Mouse (Mus musculus) gastrocnemius, adult 8-10 months (tissue): ENCODE measurements around the gene Ttc17. TPM values are rescaled to one million over a fixed set of nuclear protein-coding genes. Genes with fewer than 3 reads are reported as not detected.
"Not testable (repeated sequence)": the region's sequence is repeated elsewhere in the genome, so short reads cannot be mapped to it uniquely, and the experiment has no call there.

Experiments used
- DNase-seq, 2 experiments: peaks; one replicate each; pipeline ENCODE4 v3.0.0; 2022; ENCODE audit warnings: low spot score in 2 of 2
- total RNA-seq, 4 experiments: library from RNA; stranded (reverse); gene quantifications; 2 replicates each; pipeline ENCODE4 v1.2.4; 2022

Ttc17 gene
- total RNA-seq: 10 to 100 TPM; 22.5 to 24.5 (median 23.8) TPM

DNA sequence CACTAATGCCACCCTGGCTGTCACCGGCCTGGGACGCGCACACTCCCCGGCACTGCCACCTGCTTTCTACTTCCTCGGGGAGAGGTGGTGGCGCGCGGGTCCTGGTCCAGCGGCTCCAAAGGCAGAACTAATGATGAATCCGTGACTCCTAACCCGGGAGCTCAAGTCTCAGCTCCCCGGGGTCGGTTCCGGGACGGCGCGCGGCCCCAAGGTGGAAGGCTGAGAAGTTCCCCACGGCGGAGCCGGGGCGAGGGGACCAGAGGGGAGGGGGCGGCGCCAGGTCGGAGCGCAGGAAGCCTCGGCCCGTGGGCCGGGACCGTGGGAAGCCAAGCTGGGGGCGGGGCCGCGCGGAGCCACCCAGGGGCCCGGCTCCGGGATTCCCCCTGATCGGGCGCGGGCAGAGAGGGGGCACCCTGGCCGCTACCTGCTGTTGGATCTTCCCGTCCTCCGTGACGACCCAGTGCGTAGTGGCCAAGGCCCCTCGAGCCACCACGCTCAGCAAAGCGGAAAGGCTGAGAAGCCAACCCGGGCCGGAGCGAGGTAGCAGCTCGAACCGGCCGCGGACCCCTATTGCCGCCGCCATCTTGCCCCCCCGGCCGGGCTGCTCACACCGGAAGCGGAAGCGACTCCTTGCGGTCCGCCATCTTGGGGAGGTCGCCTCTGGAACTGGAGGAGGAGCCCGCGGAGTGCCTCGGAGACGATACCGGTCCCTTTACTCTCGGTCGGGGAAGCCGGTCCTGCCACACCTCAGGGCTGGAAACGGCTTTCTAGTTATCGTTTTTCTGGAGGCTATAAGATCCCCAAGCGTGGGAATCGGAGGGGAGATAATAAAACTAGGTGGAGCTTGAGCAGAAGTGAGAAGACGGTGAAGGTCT lies at the start of gene Ttc17:
Gene Ttc17, minus strand, starts transcription at position 607 of the 875 bp plus-strand sequence.
- DNase-seq: peak; percentile 66 to 76

DNA sequence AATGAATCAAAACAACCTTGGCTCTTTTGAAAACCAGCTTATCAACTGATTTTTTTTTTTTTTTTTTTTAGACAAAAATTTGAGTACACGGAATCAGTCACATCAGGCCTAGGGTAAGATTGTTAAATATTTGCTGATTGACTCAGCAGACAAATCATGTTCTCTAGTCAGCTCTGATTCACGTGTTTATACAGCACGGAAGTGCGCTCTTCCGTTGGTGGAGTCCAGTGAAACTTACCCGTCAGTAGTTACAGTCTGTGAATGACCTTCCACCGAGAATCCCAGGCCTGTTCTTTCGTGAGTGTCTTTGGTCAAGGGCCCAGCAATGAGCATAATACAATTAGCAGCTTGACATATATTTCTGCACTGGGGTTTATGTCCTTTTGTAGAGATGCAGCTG lies 43.2 kb upstream of the Ttc17 start:
- no peak for DNase-seq

DNA sequence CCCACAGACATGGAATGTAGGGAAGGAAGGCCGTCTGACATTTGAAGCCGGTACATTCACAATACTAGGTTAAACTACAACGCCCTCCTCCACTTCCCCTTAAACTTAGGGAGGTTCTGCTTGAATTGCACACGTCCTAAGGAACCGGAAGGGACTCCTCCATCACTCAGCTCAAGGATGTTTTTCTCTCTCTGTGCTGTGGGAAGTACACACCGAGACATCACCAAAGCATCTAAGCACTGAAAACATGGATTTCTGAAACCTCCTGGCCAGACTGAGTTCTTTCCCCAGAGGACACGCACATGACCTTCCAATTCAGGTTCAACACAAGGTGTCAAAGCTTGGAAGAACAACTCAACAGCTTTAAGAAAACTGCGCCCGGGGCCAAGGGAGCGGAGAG lies 30.5 kb upstream of the Ttc17 start:
- DNase-seq: no peak

DNA sequence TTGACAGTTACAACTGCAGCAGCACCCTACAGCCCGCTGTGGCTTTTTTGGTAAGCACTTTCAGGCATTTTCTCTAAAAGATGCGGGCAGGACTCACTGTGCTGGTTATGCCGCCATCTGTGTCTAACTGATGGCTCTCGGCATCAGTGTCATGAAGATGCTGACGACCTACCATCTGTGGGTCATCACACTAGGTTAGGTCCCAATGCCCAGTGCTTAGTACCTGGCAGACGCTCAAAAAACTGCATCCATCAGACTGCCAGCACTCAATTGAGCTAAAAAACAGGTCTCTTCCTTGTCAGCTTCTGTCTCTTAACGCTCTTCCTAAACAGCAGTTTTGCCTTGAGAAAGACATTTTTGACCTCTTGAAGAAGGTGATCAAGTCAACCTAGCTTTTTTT lies 29.0 kb upstream of the Ttc17 start:
- DNase-seq: no peak

DNA sequence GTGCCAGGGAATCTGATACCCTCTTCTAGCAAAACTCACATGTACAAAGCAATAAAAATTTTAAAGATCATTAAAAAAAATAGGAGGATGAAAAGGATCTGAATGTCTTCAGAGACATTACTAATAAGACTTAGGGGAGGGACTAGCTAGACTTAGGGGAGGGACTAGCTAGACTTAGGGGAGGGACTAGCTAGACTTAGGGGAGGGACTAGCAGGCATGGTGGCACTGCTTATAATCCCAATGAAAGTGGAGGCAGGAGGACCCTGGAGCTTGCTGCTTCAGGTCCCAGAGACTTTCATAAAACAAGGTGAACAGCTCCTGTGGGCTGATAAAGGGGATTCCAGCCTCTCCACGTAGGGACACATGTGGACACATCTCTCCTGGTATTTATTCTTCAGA lies 28.3 kb upstream of the Ttc17 start:
- no peak for DNase-seq

DNA sequence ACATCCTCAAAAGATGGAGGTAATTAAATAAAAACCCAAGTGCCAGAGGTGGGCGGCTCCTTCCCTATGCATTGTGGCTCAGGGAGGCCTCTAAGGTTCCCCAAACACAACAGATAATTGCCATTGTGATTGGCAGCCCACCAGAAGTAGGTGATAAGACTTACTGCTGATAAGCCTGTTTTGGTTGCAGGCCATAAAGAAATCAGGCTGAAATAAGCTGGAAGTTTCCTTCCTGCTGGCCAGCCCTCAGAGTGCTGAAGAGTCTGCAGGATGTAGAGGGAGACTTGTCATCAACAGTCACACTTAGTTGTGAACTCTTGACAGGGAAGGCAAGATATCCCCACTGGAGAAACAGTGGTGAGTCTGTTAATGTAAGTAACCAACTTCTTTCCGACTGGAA lies 25.7 kb upstream of the Ttc17 start:
- no peak for DNase-seq

DNA sequence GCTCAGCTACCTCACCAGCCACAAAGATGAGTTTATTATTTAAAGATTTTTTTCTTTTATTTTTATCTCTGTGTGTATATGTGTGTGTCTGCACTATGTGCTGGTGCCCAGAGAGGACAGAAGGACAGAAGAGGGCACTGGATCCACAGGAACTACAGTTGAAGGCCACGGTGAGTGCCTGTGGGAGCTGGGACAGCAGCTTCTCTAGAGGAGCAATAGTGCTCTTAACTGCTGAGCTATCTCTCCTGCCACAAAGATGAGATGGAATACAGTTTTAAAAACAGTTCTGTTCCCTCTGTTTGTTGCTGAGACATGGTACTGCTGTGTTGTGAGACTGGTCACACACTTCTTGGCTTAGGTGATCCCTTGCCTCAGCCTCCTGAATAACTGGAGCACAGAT lies 22.0 kb upstream of the Ttc17 start:
- no peak for DNase-seq

DNA sequence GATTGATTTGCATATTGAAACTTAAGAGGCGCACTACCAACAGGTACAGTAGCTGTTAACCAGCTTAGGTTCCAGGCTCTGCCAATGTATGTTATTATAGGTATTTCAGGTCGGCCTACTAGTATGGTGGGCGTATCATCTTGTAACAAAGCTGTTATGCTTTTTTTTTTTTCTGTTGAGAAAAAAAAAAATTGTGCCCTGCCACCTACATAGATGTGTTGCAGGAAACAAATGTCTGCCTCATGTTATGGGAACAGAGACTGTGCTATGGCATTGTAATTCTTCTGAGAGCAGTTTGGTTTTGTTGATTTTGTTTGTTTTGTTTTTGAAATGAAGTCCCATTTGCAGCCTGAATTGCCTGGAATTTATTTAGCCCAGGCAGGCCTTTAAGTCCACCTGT lies 952 bp upstream of the Ttc17 start:
- no peak for DNase-seq

DNA sequence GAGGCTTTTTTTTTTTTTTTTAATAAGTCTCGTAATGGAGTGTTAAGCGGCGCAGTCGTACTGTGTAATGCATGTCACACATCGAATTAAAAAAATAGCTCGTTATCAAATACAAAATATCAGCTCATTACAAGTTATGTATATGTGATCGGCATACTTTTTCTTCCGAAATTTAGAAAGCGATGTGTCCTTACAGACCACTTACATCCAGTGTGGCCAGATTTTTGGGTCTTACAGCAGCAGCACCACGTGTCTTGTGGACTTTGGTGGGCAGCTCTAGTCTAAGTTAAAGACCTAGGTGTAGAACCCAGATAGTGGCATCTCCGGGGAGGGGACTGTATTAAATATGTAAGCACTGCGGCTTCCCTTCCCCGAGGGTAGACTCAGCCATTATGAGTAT lies 532 bp upstream of the Ttc17 start:
- no peak for DNase-seq

DNA sequence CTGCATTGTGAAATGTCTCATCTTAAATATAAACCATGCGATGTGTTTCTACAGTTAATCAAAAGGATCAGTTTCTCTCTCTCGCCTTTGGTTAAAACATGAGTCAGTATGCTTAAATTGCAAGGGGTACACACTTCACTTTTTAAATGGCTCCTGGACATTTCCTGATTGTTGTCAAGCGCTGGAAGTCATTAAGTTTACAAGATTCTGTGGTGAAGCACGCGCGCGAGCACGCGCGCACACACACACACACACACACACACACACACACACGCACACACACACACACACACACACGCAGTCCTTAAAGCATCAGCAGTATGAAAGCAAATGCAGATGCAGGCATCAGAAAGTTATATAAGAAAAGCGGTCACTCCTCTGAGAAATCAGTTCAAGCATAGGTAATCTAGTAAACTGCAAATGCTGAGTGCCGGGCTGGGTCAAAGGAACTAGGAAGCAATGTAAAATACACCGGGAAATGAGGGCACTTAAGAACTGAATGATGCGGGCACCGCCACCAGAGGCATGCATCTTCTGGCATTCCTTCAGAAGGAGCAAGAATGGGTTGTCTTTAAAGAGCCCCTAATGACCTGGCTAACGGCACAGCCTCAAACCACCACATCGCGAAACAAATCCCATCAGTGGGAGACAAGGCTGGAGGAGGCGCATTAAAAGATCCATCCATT lies 949 bp downstream of the Ttc17 start:
- no peak for DNase-seq

DNA sequence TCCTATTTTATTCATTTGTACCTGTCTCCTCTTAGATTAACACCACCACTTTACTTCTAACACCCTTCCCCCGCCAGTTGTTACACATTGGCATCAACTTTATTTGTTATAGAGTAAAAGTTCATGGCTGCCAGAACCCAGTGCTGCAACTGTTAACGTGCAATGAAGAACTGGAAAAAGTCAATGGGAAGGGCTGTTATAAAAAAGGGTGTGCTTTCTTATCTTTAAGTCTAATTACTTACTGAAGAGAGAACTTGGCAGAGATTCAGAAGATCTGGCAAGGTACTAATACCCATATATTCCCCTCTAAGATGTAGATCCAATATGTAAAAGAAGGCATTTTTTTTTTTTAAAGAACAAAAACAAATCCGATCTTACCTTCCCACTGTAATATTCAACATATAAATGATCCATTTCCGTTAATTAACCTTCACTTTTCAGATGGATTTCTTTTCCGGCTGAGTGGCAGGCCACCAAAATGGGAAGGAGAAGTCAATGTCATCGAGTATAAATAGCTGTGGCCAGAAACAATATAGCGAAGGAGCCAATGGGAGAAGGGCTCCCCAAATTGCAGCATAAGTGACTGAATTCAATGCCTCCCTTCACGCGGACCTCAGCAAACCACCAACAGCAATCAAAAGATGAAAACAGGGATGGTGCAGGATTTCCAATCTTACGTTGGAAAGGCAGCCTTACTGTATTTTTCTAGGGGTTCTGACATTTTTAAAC lies 1.8 kb downstream of the Ttc17 start:
- DNase-seq: no peak

DNA sequence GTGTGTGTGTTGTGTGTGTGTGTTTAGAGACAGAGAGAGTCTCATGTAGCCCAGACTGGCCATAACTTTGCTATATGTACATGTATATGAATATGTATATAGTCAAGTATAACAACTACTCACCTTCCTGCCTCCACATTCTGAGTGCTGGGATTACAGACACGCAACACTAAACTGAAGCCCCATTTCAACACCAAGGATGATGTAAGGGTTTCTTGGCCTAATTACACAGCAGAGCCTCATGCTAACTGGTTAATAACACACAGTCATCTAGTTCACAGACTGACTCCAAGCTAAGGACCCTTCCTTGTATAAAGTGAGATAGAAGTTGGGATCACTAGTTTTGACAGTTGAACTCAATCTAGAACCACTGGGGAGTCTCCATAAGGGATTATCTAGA lies 3.9 kb downstream of the Ttc17 start:
- DNase-seq: no peak

DNA sequence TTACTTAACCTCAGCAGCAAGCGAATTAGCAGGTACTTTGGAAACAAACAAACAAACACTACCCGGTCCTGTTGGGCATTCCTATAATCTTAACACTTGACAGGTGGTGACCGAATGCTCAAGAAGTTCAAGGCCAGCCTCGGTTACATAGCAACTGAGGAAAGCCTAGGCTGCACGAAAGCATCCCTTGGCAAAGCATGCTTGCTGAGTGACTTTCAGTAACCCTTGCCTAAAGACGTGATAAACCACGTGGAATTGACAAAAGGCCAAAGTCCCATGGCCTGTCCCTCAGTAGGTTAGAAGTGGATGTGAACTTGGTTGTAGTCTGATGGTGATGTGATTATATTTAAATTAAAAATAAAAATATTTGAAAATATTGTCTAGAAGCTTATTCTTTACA lies 4.4 kb downstream of the Ttc17 start:
- DNase-seq: no peak

DNA sequence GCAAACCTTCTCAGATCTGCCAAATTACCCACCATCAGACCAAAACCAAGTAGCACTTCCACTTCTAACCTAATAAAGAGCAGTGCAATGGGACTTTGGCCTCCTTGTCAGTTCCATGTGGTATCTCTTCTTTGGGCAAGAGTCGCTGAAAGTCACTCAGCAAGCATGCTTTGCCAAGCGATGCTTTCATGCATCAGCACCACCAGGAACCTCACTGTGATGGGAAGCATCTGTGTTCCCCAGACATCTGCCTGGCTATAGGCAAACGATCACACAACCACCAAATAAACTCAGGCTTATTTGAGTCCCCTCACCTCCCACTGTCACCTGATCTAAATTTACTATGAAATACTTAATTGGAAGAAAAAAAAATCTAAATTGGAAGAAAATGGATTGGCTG lies 5.5 kb downstream of the Ttc17 start:
- DNase-seq: no peak

DNA sequence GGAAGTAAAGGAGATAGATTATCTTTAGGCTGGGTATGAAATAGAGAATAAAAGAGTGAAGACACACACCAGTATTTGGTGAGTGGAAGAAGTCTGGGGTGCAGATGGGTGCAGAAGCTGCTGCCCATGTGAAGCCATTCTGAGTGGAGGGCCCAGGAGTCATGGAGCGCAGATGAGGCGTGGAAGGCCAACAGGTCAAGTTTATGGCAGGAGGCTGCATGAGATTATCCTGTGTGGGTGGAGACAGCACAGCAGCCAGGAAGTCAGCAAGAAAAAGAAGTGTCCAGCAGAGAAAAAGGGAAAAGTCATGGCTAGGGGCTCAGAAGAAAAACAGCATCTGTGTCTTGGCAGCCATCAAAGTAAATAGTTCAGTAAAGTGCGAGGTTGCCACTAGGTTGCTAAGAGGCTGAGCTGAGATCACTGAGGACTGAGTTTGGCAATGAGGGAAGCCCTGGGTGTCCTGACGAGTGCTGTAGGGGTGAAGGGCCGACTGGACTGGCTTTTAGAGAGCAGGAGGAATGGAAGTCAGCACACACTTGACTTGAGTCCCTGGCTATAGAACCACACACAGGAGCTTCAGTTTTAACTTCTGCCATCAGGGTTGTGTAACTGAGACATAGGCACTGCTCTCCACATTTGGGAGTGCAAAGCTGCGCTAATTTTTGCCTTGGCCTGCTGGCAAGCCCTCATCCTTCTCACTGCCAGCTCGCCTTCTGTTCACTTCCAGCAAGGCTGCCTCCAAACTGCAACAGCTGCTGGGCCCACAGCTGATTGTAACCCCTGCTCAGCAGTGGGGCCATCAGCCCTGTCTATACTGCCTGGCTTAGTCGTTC lies 8.1 kb downstream of the Ttc17 start:
- peak; percentile 56 to 78 for DNase-seq

DNA sequence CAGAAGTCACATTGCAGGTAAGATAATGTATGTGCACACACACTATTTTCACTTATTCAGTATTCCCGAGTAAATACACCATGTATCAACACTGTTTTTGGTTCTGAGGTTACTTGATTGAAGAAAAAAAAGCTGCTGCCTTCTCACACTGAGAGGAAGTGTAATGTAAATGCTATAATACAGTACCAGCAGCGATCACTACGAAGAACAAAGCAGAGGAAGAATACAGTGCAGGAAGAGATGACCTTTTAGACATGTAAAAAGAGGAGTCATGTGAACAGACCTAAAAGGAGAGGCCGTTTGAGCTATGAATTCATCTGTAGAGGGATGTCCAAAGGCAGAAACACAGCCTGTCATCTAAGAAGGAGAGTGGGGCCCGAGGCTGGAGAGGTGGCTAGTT lies 9.0 kb downstream of the Ttc17 start:
- no peak for DNase-seq

DNA sequence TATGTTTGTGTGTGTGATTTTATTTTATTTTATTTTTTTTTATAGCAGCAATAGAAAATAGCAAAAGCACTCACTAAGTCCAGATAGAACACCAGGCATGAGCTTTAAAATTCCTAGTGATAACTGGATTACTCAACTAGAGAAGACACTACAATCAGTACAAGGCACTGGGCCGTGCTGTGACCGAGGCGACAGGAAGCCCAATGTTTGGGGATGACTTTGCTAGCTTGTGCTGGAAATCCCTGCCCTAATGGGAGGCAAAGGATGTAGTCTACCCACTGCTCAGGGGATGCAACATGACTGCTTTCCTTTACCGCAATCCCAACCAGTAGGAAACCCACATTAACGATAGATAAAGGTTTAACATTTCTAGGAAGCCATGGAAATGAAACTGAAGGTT lies 10.2 kb downstream of the Ttc17 start:
- DNase-seq: no peak

DNA sequence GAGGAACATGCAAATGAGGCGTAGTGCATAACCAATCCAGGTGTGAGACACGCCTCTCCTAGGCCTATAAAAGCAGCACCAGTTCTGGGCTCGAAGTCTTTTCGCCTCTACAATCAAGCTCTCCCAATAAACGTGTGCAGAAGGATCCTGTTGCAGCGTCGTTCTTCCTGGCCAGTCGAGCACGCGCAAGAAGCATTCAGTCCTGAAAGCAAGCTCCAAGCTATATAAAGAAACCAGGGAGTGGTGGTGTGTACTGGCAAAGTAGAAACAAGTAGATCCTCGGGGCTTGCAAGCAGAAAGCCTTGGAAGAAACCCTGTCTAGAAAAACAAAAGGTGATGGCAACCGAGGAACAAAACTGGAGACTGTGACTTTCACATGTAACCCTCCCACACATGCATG lies 15.4 kb downstream of the Ttc17 start:
- DNase-seq: not testable (repeated sequence)

DNA sequence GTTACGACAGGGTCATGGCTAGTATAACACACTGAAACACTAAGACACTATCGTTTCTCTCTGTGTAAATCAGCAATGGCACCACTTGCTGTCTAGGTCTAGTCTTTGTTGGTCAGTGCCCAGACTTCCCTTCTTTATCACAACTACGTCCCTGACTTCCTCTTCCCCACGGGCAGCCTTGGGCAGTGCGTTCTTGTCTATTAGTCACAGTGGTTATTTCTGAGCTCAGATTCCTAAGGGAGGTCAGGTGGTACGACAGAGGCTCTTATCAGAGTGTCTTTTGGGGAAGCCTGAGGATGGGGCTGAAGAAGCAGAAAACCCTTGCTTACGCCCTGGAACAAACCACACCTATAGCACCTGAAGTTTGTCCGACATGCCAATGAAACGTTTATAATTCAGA lies 17.5 kb downstream of the Ttc17 start:
- no peak for DNase-seq

DNA sequence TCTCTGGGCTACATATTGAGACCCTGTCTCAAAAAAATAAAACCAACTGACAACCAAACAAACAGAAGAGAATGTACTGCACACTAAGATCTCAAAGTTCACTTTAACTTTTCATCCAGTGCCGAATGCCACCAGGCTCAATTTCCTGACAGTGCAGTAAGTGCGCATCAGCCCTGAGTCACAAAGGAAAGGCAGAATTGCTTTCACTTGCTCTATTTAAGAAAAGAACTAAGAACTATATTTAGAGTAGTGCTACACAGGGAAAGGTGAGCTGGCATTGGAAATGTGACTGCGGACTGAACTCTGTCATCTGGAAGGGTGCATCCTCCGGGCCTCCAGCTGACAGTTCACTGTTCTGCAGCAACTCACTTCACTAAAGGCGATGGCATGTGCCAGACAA lies 18.6 kb downstream of the Ttc17 start:
- DNase-seq: no peak

DNA sequence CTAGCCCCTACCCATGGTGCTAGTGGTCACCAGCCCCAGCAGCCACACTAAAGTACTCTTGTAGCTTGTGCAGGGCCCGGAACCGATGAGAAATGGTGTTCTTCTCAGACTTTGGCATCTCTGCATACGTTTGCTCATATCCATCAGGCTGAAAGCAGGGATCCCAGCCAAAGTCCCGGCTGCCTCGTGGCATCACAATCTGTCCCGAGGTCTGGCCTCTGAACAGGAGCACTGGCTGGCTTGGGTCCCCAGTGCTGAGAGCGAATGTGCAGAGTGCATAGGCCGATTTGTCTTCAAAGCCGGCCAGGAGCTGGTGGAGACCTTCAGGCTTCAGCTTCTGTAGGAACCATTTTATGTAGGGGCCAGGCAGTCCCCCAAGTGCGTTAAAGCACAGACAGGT lies 22.0 kb downstream of the Ttc17 start:
- DNase-seq: peak; percentile 9 to 15
